Mouse (Mus musculus): Measurements from ENCODE around the gene Ddx41. TPM values are rescaled to one million over a fixed set of nuclear protein-coding genes. Genes with fewer than 3 reads are reported as not detected.

Ddx41 gene
- total RNA-seq, 2 experiments from 2014 or later, result 63.7 to 65.7 TPM

DNA sequence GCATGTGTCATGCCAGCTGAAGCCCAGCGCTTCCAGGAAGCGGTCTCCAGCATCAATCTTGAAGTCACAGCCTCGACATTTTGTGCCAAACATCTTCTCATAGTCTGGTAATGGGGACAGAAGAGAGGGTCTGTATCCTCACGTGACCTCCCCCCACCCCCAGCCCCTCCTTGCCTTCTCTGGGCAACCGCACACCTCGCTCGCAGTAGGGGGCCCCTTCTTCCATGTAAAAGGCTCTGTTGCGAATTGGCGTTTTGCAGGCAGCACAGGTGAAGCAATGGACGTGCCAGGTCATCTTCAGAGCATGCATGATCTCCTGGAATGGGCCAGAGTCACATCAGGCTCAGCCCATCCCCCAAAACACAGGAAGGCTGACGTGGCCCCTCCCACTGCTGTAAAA, 37.6 kb downstream of the Ddx41 start:
- DNase-seq (ENCODE audit: extremely low spot score in 1 of 2, low spot score in 2 of 2), result no peak
- H3K4me3 ChIP-seq, result no peak overlapping the region
- no peak overlapping the region for H3K27ac ChIP-seq
- intact Hi-C loops (cut with DNase I), result no loop called here
- TF ChIP-seq CTCF (IDR thresholded peaks at IDR 0.05), result no peak

DNA sequence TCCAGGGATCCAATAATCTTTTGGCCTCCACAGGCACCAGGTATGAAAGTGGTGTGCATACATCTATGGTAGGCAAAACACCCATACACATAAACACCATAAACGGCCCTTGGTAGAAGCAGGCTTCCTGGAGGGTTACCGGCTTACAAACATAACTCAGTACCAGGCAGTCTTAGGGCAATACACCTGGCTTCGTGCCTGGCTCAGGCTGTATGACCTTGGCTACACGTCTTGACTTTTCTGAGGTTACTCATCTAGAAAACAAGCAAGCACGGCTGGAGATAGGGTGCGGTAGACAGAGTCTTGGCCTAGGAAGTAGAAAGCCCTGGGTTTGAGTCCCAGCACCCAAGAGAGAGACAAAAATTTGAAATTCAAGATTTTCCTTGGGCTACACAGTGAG, 39.8 kb downstream of the Ddx41 start:
- intact Hi-C loops (cut with DNase I), result no loop called here
- TF ChIP-seq CTCF (IDR thresholded peaks at IDR 0.05), result no peak
- DNase-seq (ENCODE audit: extremely low spot score in 1 of 2, low spot score in 2 of 2), result no peak
- Histone ChIP-seq H3K4me3 (no peak overlapping the region), H3K27ac (no peak overlapping the region)

DNA sequence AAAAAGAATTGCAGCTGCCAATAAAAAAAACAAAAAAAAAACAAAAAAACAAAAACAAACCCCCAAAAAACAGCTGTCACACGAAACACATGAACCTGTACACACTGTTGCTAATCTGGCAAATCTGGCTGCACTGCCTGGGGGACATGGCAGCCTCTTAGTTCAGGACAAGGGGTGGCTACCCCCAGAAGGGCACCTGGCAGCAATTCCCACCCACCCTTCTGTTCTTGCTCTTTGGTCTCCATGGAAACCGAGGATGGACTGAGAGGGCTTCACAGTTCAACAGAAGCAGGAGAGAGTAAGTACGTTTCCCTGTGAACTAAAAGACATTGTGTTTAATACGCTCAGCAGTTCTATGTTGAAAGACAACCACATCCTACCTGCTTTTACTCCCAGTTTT, 40.8 kb downstream of the Ddx41 start:
- intact Hi-C loops (cut with DNase I), result no loop called here
- DNase-seq (ENCODE audit: extremely low spot score in 1 of 2, low spot score in 2 of 2), result no peak
- no peak for TF ChIP-seq CTCF (IDR thresholded peaks at IDR 0.05)
- H3K4me3 ChIP-seq, result no peak overlapping the region
- H3K27ac ChIP-seq, result no peak overlapping the region

DNA sequence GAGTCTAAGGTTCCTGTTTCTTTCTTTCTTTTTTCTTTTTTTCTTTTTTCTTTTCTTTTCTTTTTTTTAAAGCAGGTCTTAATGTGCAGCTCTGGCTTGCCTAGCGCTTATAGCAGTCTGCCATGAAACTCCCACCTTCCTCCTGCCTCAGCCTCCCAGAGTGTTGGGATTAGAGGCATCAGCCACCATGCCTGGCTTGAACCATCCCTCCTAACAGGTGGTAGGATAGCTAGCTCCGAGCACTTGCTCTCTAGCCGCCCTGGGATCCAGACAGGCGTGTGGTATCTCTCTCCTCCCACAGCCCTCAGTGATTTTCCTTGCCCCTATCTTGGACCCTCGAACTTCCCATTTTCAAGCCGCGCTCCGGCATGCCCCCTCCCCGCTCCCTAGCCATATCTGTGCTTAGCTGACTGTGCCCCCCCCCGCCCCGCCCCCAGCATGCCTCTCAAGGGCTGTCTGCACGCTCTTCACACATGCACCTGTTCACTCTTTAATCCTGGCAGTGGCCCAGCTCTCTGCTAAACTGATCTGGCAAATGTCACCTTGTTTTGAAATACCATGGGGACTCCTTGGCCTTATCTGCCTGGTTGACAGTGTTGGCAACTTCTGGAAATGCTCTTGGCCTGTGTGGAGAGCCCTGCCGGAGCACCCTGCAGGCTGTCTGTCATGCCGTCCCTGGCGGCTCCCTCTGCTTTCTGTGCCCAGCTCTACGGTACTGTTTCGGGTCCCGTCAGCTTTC, 41.4 kb downstream of the Ddx41 start:
- intact Hi-C loops (cut with DNase I), result no loop called here
- TF ChIP-seq CTCF (IDR thresholded peaks at IDR 0.05), result no peak
- Histone ChIP-seq H3K27ac (no peak overlapping the region), H3K4me3 (no peak overlapping the region)
- DNase-seq (ENCODE audit: extremely low spot score in 1 of 2, low spot score in 2 of 2), result no peak

DNA sequence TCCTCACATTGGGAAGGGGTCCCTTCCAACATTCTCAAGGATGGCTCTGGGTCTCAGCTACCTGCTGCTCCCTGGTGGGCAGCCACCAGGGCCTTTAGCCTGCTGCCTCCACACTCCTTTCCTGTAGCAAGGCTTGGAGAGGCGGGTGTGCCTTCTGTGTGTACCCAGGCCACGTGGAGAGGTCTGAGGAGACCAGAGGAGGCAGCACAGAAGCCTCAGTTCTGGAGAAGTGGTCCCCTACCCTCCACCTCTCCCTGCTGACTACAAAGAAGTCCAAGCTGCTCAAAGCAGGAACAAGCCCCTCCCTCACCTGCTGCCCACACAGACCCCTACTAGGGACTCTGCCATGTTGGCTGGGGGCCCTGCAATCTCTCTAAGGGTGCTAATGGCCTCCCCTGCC, 42.2 kb downstream of the Ddx41 start:
- Histone ChIP-seq H3K4me3 (no peak overlapping the region), H3K27ac (no peak overlapping the region)
- no peak for DNase-seq (ENCODE audit: extremely low spot score in 1 of 2, low spot score in 2 of 2)
- intact Hi-C loops (cut with DNase I), result no loop called here
- no peak for TF ChIP-seq CTCF (IDR thresholded peaks at IDR 0.05)

DNA sequence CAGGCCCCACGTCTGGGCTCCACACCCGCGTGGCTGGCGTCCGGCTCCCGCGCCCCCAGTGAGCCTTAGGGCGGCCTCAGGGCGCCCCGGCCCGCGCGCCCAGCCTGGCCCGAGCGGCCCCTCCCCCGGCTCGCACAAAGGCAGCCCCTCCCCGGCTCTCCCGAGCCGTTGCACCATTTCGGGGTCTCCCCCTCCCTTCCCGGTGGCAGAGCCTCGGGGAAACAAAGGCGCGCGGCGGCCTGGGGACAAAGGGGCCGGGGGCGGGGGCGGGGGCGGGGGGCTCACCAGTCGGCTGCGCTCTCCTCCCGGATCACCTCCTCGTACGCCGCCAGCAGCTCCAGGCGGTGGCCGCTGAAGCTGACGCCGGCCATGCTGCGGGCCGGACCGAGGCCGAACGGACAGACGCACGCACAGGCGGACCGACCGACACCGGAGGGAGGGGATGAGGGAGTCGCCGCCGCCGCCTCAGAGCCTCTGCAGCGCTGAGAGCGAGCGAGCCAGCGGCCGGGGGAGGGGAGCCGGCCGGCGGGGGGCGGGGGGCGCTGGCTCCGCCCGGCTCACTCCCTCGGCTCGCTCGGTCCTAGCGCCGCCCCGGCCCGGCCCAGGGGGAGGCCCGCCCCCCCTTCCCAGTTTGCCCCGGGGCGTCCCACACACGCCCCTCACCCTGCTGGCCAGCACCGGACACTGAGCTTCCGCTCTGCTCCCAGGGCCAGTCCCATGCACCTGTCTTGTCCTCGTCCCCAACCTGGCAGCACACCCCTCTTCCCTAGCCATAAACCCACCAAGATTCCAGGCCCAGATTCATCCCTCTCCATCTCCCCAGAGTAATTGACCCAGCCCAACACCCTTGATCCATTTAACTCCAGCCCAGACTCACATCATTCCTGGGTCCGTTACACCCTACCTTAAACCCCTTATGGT, 48.6 kb downstream of the Ddx41 start, which contains the start of gene Dbn1:
Gene Dbn1 (minus strand): TSS at position 534 of the 921 bp plus-strand sequence.
- peak in 1 of 2 experiments; percentile 61 for DNase-seq (ENCODE audit: extremely low spot score in 1 of 2, low spot score in 2 of 2)
- intact Hi-C loops (cut with DNase I), result loop anchor here (2.0 kb wide), 1 partner anchor 25 kb away; the partner anchor contains the start of gene Pdlim7
- Histone ChIP-seq H3K27ac (peak within 1 kb of the TSS; percentile 98), H3K4me3 (peak within 1 kb of the TSS; percentile 92)
- no peak for TF ChIP-seq CTCF (IDR thresholded peaks at IDR 0.05)

DNA sequence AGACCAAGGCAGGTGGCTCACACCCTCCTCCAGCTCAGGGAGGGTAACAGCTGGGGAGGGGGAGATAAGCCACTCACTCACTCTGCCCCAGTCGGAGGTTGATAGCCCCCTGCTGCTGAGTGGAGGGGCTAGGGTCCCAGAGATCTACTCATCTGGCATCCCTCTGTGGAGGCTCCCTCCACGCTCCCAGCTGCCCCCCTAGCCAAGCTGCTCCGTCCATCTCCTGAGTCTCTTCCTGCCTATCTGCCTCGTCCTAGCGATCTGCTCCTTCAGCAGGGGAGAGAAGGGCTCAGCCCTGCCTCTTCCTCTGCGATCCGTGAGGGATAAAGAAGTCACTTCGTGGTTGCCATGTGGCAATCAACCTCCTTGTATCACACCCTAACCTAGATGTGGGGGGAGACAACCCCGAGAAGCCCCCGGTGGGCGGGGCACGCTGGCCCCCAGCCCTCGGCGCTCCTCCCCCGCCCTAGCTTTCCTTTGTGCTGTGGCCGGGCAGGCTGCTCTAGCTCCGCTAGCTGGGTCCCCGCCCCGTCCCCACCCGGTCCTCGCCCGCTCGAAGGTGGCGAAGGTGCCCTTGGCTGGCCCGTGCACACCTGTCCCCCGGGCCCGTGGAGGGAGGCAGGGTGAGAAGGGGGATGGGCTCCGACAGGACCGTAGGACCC, 49.4 kb downstream of the Ddx41 start:
- Histone ChIP-seq H3K4me3 (peak overlapping the region; percentile 92), H3K27ac (peak overlapping the region; percentile 98)
- intact Hi-C loops (cut with DNase I), result no loop called here
- no peak for TF ChIP-seq CTCF (IDR thresholded peaks at IDR 0.05)
- no peak for DNase-seq (ENCODE audit: extremely low spot score in 1 of 2, low spot score in 2 of 2)

DNA sequence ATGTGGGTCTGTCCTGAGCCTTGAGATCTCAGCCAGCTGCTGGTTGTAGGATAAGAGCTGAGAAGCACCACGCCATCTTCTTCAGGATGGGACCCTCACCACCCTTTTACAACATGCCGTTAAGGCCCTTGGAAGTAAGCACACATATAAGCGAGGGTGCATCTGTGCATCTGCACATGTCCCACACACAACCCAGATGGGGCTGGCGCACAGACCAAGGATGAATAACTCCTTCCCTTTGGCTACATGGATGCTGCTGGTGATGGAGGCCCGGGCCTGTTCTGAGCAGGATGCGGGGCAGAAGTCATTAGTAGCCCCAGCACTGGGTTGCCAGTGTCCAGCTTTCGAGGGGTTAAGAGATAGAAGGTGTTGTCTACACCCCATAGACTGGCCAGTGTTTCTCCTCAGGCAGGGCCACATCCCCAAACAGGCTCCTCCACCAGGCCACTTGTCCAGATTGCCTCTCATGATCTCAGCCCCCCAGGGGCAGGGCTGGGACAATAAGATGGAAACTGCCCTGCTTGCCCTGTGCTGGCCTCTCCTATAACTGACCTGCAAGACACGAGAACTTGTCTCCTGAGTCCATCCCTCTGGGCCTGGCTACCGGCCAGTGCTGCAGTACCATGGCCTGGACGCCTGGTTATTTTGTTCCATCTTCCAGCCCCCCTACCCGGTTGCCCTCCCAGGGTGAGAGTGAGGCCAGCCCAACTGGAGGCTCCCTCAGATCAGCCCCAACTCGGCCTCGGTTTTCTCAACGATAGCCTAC, 50.2 kb downstream of the Ddx41 start:
- peak overlapping the region; percentile 98 for H3K27ac ChIP-seq

DNA sequence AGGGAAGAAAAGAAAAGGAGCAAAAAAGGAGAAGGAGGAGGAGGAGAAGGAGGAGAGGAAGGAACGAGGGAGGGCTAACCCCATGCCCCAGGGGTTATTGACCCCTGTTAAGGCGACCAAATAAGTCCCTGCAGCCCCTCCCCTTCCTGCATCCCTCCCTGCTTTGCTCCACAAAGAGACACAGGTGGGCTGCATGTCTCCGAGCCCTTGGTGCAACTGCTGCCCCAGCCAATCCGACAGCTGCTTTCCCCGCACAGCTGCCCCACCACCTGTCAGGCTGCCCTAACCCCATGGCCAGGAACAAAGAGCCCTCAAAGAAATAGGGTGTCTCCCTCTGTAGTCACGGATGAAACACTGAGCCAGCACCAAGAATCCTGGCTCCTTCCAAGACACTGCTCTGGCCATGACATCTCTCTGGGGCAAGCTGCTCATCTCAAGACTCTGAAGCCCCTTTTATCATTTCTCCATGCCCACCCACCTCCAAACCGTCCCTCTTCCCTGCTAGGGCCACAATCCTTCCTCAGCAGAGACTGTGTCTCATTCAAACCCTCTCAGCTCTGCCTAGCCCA, 51.9 kb downstream of the Ddx41 start:
- intact Hi-C loops (cut with DNase I), result no loop called here
- Histone ChIP-seq H3K27ac (peak overlapping the region; percentile 93), H3K4me3 (peak overlapping the region; percentile 44)
- DNase-seq (ENCODE audit: extremely low spot score in 1 of 2, low spot score in 2 of 2), result no peak
- no peak for TF ChIP-seq CTCF (IDR thresholded peaks at IDR 0.05)

More for the DNA sequence above, 50.2 kb downstream of the Ddx41 start:
- TF ChIP-seq CTCF (IDR thresholded peaks at IDR 0.05), result no peak; the same call in none of the 2 replicates
- no peak for DNase-seq (ENCODE audit: extremely low spot score in 1 of 2, low spot score in 2 of 2)
- peak overlapping the region; percentile 92 for H3K4me3 ChIP-seq
- intact Hi-C loops (cut with DNase I), result no loop called here

DNA sequence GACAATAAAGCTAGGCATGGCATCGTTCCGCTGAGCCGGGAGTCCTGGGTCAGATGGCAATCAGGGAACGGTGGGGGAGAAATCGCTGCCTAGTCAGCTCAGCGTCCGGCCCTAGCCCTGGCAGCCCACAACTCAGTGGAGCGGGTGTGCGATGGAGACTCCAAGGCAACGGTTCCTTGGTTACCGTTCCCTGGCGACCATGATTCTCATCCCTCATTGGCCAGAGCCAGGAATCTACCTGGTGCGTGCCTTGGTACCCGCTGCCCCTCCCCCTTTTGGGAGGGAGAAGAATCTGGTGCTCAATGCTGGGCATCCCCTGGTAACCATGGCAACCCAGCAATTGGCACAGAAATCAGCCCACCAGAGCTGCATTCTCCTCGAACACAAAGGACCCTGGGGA, 52.9 kb downstream of the Ddx41 start:
- H3K4me3 ChIP-seq, result peak overlapping the region; percentile 44
- DNase-seq (ENCODE audit: extremely low spot score in 1 of 2, low spot score in 2 of 2), result peak; percentile 90 to 93
- TF ChIP-seq CTCF (IDR thresholded peaks at IDR 0.05), result no peak
- peak overlapping the region; percentile 93 for H3K27ac ChIP-seq
- intact Hi-C loops (cut with DNase I), result no loop called here

DNA sequence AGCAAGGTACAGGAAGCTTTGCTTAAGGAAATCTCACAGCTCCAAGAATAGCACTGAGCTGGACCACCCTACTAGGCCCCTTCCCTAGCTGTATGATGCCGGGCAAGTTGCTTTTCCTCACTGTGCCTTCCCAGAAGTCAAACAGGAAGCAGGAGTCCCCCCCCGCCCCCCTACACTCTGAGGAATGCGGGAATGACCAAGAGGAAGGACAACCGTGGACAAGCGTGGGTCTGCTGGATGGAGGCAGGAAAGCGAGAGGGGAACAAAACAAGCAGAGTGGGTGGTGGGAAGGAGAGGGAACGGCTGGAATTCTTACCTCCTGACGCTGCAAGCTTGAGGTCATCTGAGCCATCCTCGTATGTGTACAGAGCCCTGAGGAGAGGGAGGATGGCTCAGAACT, 53.4 kb downstream of the Ddx41 start:
- H3K4me3 ChIP-seq, result peak overlapping the region; percentile 44
- intact Hi-C loops (cut with DNase I), result no loop called here
- TF ChIP-seq CTCF (IDR thresholded peaks at IDR 0.05), result no peak
- no peak for DNase-seq (ENCODE audit: extremely low spot score in 1 of 2, low spot score in 2 of 2)
- H3K27ac ChIP-seq, result peak overlapping the region; percentile 92

Measured in left cerebral cortex, adult 2 months (tissue).